16 mouse cellular contexts compared by ENCODE assay signal in genomic region chr2:178563287-178563686, GRCm38 (mm10).
"Had no signal": no experiment of that assay in that cellular context is flagged by ENCODE, and none has a peak within 500 bp of the region (broad histone marks: within the 10 kb centered on the region; RNA-seq: fewer than 3 reads in every experiment).

No protein-coding gene starts in this region.

- H3K4me2 ChIP-seq: intestine, embryonic 15.5 days; limb, embryonic 13.5 days; liver, embryonic 12.5 days; liver, embryonic 15.5 days; lung, embryonic 15.5 days; midbrain, embryonic 13.5 days had no signal

- H3K4me3 ChIP-seq: intestine, embryonic 15.5 days; limb, embryonic 10.5 days; limb, embryonic 13.5 days; liver, embryonic 12.5 days; liver, embryonic 15.5 days; lung, embryonic 15.5 days; midbrain, embryonic 13.5 days had no signal

- H3K9ac ChIP-seq: intestine, embryonic 15.5 days; limb, embryonic 13.5 days; liver, embryonic 12.5 days; liver, embryonic 15.5 days; lung, embryonic 15.5 days; midbrain, embryonic 13.5 days had no signal

- ATAC-seq: intestine, embryonic 15.5 days; liver, embryonic 12.5 days; midbrain, embryonic 13.5 days had no signal

- H3K27ac ChIP-seq: intestine, embryonic 15.5 days; limb, embryonic 10.5 days; limb, embryonic 13.5 days; liver, embryonic 12.5 days; liver, embryonic 15.5 days; lung, embryonic 15.5 days; midbrain, embryonic 13.5 days had no signal

- H3K9me3 ChIP-seq: intestine, embryonic 15.5 days; limb, embryonic 10.5 days; limb, embryonic 13.5 days; liver, embryonic 12.5 days; liver, embryonic 15.5 days; lung, embryonic 15.5 days; midbrain, embryonic 13.5 days had no signal

- H3K36me3 ChIP-seq: intestine, embryonic 15.5 days; limb, embryonic 10.5 days; limb, embryonic 13.5 days; liver, embryonic 12.5 days; liver, embryonic 15.5 days; lung, embryonic 15.5 days; midbrain, embryonic 13.5 days had no signal

- H3K4me1 ChIP-seq: intestine, embryonic 15.5 days; limb, embryonic 10.5 days; limb, embryonic 13.5 days; liver, embryonic 12.5 days; liver, embryonic 15.5 days; midbrain, embryonic 13.5 days had no signal

- H3K27me3 ChIP-seq: intestine, embryonic 15.5 days; liver, embryonic 12.5 days; liver, embryonic 15.5 days; lung, embryonic 15.5 days; midbrain, embryonic 13.5 days had no signal

- DNase-seq: kidney, adult 18-20 months; kidney, adult 9 months; kidney, postnatal 14 days; kidney, postnatal 4 days; liver; lung, adult 18-20 months; lung, postnatal 10 days; lung, postnatal 36 days; thymus, postnatal 25 days had no signal
